Mouse (Mus musculus) neural tube, embryonic 12.5 days (tissue): ENCODE measurements around the gene Cox6a1. TPM values are rescaled to one million over a fixed set of nuclear protein-coding genes. Genes with fewer than 3 reads are reported as not detected.
"Not testable (repeated sequence)": the region's sequence is repeated elsewhere in the genome, so short reads cannot be mapped to it uniquely, and the experiment has no call there.

Experiments
- ATAC-seq: fragments of 200-750 bp; cut with Nextera tagmentation; 2 replicates; pipeline ENCODE4 v1.8.0; 2017; ENCODE audit warnings: low read depth, mild to moderate bottlenecking, moderate TSS enrichment, moderate library complexity; ENCODE audit not compliant: low FRiP score
- H3K27ac ChIP-seq: fragments of 300-500 bp; sonication (generic); 2 replicates; pipeline ENCODE4 v1.5.1; 2016
- H3K27me3 ChIP-seq: fragments of 300-500 bp; sonication (generic); replicated peaks from 2 replicates; pipeline ENCODE4 v1.6.1; 2016; ENCODE audit warnings: mild to moderate bottlenecking
- H3K36me3 ChIP-seq: fragments of 300-500 bp; sonication (generic); 2 replicates; pipeline ENCODE4 v1.6.1; 2016; ENCODE audit warnings: mild to moderate bottlenecking
- H3K4me1 ChIP-seq: fragments of 300-500 bp; sonication (generic); 2 replicates; pipeline ENCODE4 v1.6.1; 2016
- H3K4me2 ChIP-seq: fragments of 300-500 bp; sonication (generic); replicated peaks from 2 replicates; pipeline ENCODE4 v1.6.1; 2016; ENCODE audit warnings: mild to moderate bottlenecking
- H3K4me3 ChIP-seq: fragments of 300-500 bp; sonication (generic); 2 replicates; pipeline ENCODE4 v1.5.1; 2016
- H3K9ac ChIP-seq: fragments of 300-500 bp; sonication (generic); 2 replicates; pipeline ENCODE4 v1.6.1; 2016; ENCODE audit warnings: mild to moderate bottlenecking
- H3K9me3 ChIP-seq: fragments of 300-500 bp; sonication (generic); 2 replicates; pipeline ENCODE4 v1.6.1; 2016; ENCODE audit warnings: mild to moderate bottlenecking
- WGBS: fragments of 180-500 bp; shearing (Covaris S2); methylation state at CpG from one replicate; pipeline ENCODE4 v1.1.7; 2016; 5-methylcytosine and 5-hydroxymethylcytosine counted together
- polyA plus RNA-seq: library from polyadenylated mRNA; unstranded; fragments of >200 nt; fragmentation: Nextera tagmentation; extraction: Ambion mirVana; gene quantifications from 2 replicates; pipeline ENCODE4 v1.2.1, GENCODE M21; 2016

Cox6a1 gene
- polyA plus RNA-seq, 1 experiment from 2014 or later, result 884 TPM

DNA sequence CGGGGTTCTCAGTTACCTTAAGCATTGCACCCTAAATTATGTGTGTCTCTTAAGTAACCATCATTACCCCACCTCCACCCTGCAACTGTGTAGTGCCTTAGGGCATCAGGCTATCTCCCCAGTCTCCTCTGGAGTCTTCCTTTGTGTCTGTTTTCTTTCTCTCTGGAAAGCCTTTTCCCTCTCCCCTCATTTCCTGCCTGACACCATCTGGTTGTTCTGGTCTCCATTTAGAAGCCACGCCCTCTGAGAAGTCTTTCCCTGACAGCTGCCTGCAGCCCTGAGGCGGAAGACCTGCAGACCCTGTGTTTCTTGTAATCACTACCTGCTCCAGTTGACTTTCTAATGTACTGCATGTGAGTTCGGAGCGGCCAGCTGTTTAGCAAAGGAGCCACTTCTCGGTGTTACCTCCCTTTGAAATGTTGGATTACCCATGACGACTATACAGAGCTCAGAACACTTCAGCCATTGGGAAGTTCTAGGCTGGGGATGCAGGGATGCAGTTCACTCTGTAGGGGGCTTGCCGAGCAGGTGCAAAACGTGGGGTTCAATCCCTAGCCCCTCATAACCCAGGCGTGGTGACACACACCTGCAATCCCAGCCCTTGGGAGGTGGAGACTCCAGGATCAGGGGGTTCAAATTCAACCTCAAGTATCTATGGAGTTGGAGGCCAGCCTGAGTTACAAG, 31.0 kb downstream of the Cox6a1 start:
- Histone ChIP-seq H3K27ac (peak overlapping the region; percentile 78), H3K9me3 (no peaks in the 10 kb centered on the region), H3K9ac (0 out of 2 replicates have a peak overlapping the region, but pooled peaks have one; percentile 33), H3K4me2 (peak overlapping the region; percentile 70), H3K27me3 (no peaks in the 10 kb centered on the region), H3K36me3 (no peaks in the 10 kb centered on the region), H3K4me3 (0 out of 2 replicates have a peak overlapping the region, but pooled peaks have one; percentile 1), H3K4me1 (peaks cover 46% of the 10 kb centered on the region)
- whole genome bisulfite sequencing, result 2% methylated on average over 10 of the region's 10 CpGs
- peak; percentile 43 for ATAC-seq

DNA sequence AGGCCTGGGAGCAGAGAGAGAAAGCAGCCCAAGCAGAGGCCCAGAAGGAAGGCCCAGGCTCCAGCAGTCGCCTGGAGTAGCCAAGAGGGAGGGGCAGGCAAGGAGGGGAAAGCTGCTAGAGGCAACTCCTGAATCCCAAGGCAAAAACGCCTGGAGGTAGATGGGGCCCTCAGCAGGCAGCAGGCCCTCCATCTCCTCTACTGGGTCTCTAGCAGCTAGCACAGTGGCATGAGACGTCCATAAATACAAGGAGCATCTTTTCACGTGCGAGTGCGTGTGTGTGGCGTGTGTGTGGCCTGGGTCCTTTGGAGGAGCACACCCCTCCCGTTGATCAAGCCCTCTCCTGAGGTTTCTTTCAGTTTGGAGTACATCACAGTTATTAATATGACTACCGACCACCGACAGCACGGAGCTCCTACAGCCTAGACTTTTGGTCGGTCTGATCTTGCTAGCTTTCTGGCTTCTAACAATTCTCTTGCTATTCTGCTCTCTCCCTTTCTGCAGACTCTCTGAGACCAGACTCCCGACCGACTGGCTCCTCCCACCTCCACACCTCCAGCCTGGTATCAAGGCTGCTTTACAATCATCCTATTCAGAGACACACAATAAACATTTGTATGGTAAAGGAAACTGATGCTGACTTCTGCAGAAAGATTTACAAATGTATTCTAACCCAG, 31.7 kb downstream of the Cox6a1 start:
- Histone ChIP-seq H3K27ac (peak overlapping the region; percentile 78), H3K9me3 (no peaks in the 10 kb centered on the region), H3K36me3 (no peaks in the 10 kb centered on the region), H3K27me3 (no peaks in the 10 kb centered on the region), H3K4me3 (no peak overlapping the region), H3K9ac (peak overlapping the region; percentile 33; the same call in 1 of the 2 replicates), H3K4me2 (peak overlapping the region; percentile 70), H3K4me1 (peaks cover 46% of the 10 kb centered on the region)
- WGBS, result 3% methylated on average over 14 of the region's 14 CpGs
- ATAC-seq, result peak; percentile 45; the same call in 1 of the 2 replicates

DNA sequence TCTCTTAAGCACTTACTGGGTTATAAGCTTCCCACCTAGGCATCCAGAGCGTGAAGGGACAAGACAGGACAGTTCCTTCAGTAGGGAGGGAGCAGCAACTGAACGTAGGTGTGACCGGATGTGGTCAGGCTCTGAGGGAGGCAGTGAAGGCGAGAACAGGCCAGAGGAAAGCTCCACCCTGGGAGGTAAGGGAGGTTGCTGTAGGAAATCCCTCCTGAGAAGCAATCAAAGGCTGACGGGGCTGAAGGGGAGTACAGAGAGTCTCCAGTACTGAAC, 35.2 kb downstream of the Cox6a1 start:
- Histone ChIP-seq H3K4me3 (no peak overlapping the region), H3K36me3 (no peaks in the 10 kb centered on the region), H3K27ac (no peak overlapping the region), H3K9ac (no peak overlapping the region), H3K27me3 (no peaks in the 10 kb centered on the region), H3K9me3 (no peaks in the 10 kb centered on the region), H3K4me2 (no peak overlapping the region), H3K4me1 (peaks cover 34% of the 10 kb centered on the region)
- 42% methylated on average over 5 of the region's 5 CpGs for WGBS
- no peak for ATAC-seq

DNA sequence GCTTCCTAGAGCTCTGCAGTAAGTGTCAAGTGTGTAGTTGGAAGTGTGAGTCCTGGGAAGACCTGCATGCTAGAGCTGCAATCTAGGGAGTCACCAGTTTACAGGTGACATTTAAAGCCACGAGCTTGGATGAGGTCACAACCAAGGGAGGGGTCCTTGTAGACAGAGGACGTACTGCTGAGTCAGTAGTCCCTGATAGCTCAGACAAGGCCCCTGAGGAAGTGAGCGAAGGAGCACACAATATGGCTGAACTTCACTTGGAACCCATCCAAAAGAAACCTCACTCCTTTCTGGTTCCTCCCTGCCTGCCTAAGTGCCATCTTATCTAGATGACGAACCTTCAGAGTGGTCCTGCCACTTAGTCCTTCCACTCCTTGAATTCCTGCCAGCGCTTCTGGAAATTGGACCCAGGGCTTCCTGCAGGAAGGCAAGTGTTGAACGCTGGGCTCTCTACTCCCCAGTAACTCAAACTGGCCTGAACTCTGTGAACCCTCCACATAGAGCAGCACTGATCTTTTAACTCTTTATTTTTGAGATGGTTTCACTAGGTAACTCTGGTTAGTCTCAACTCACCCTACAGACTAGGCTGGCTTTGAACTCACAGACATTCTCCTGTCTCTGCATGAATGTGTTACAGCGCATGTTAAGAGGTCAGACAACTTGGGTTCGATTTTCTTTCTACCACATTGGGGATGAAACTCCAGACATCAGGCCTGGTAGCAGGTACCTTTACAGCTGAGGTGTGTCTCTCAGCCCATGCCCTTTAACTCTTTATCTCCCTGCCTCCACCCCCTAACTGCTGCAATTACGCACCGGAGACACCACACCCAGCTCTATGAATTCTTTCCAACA, 35.7 kb downstream of the Cox6a1 start:
- Histone ChIP-seq H3K27me3 (no peaks in the 10 kb centered on the region), H3K9ac (no peak overlapping the region), H3K4me2 (no peak overlapping the region), H3K9me3 (no peaks in the 10 kb centered on the region), H3K27ac (no peak overlapping the region), H3K4me1 (peaks cover 28% of the 10 kb centered on the region), H3K4me3 (no peak overlapping the region), H3K36me3 (no peaks in the 10 kb centered on the region)
- 78% methylated on average over 10 of the region's 10 CpGs for WGBS
- ATAC-seq, result no peak

DNA sequence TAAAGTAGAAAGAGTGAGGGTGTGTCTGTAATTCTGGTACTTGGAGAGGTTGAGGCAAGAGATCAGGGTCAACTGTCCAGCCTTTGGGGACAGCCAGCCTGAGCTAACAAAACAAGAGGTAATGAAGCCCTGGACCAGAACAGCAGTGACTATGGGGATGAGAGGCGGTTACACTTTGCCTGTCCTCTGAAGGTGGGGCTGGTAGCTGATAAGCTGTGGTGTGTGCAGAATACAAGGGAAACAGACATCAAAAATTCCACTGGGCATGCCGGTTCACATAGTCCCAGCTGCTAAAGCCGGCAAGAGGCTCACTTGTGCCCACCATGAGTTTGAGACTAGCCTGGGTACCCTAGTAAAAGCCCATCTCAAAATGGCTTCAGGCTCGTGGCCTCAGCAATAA, 36.4 kb downstream of the Cox6a1 start:
- WGBS, result 85% methylated on average over 4 of the region's 4 CpGs
- Histone ChIP-seq H3K4me3 (no peak overlapping the region), H3K36me3 (no peaks in the 10 kb centered on the region), H3K4me2 (no peak overlapping the region), H3K9me3 (no peaks in the 10 kb centered on the region), H3K27me3 (no peaks in the 10 kb centered on the region), H3K9ac (no peak overlapping the region), H3K4me1 (peaks cover 21% of the 10 kb centered on the region), H3K27ac (no peak overlapping the region)
- ATAC-seq, result no peak

DNA sequence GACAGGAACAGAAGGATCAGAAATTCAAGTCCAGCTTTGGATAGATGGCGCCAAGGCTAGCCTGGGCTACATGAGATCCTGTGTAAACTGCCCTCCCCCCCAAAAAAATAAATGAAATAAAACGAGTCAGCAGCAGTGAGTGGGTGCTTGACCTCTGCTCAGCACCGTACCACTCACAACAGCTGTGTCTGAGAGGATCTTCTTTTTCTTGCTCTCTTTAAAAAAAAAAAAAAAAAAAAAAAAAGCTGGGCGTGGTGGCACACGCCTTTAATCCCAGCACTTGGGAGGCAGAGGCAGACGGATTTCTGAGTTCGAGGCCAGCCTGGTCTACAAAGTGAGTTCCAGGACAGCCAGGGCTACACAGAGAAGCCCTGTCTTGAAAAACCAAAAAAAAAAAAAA, 46.6 kb downstream of the Cox6a1 start:
- WGBS, result 85% methylated on average over 7 of the region's 7 CpGs
- Histone ChIP-seq H3K36me3 (peaks cover 17% of the 10 kb centered on the region), H3K4me2 (peak overlapping the region; percentile 63; the same call in 1 of the 2 replicates), H3K4me1 (peaks cover 22% of the 10 kb centered on the region)
- H3K9ac ChIP-seq, H3K27ac ChIP-seq, H3K4me3 ChIP-seq, H3K9me3 ChIP-seq, ATAC-seq, H3K27me3 ChIP-seq: not testable (repeated sequence)

DNA sequence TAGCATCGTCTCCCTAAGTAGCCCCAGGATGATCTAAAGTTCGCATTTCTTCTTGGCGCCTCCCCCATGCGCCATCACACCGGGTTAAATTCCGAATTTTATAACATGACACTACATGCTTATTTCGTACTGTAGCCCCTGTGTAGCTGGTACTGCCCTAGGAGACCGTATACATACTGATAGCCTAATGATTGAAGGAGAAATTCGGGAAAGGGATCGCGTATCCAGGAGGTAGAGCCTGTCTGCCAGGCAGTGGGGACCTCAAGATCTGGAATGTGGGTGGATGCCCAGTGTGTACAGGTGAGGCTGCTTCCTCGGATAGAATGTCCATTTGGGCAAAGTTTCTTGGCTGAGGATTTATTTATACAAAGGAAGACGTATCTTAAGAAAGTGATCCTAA, 47.2 kb downstream of the Cox6a1 start:
- H3K27ac ChIP-seq, result no peak overlapping the region
- peak overlapping the region; percentile 94 for H3K4me3 ChIP-seq
- ATAC-seq, result 0 out of 2 replicates have a peak, but pooled peaks have one; percentile 1
- peaks cover 22% of the 10 kb centered on the region for H3K4me1 ChIP-seq
- H3K9me3 ChIP-seq, result no peaks in the 10 kb centered on the region
- peak overlapping the region; percentile 63 for H3K4me2 ChIP-seq
- 26% methylated on average over 13 of the region's 13 CpGs for WGBS
- peak overlapping the region; percentile 44 for H3K9ac ChIP-seq
- H3K27me3 ChIP-seq, result no peaks in the 10 kb centered on the region
- H3K36me3 ChIP-seq, result peaks cover 22% of the 10 kb centered on the region

DNA sequence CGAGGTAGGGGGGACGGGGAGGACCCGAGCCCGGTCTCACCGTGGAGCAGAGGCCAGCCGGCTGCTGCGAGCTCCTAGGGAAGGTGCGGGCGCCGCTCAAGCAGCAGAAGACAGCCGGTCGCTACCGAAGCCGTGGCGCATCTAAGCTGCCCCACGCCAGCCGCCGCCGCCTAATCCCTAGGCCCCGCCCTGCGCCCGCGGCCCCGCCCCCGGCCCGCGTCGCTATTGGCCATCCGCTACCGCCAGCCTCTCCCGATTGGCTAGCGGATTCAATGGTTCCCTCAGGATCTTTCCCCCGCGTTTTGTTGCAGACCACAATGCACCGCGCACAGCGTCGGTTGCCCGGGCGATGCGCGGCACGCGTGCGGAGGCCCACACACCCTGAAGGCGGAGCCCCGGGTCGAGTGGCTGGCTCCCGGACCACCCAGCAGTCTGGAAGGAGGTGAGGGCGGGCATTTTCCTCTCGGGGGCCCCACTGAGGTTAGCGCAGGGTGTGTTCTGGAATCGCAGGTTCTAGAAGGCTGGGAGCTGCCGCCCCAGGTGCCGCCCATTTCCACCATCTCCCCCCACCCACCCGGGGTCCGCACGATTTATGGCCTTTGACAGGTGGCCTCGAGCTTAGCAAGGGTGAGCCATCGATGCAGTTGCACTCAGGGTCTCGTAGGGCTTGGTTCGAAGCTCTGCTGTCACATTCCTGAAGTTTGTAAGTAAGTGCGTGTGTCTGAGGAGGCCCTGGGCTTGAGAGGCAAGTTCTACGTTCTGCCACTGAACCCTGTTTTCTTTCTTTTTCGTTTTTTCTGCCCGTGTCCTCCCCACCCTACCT, 47.8 kb downstream of the Cox6a1 start, which contains the start of gene Dynll1:
TSS of gene Dynll1 (minus strand) at position 208 of the 823 bp plus-strand sequence.
- Histone ChIP-seq H3K27ac (peak within 1 kb of the TSS; percentile 86), H3K4me3 (peak within 1 kb of the TSS; percentile 94), H3K4me2 (peak within 1 kb of the TSS; percentile 63), H3K27me3 (no peaks in the 10 kb centered on the region), H3K4me1 (peaks cover 22% of the 10 kb centered on the region), H3K9me3 (no peaks in the 10 kb centered on the region), H3K9ac (peak within 1 kb of the TSS; percentile 89), H3K36me3 (peaks cover 29% of the 10 kb centered on the region)
- WGBS, result under 1% methylated on average over 66 of the region's 66 CpGs
- ATAC-seq, result peak; percentile 97

DNA sequence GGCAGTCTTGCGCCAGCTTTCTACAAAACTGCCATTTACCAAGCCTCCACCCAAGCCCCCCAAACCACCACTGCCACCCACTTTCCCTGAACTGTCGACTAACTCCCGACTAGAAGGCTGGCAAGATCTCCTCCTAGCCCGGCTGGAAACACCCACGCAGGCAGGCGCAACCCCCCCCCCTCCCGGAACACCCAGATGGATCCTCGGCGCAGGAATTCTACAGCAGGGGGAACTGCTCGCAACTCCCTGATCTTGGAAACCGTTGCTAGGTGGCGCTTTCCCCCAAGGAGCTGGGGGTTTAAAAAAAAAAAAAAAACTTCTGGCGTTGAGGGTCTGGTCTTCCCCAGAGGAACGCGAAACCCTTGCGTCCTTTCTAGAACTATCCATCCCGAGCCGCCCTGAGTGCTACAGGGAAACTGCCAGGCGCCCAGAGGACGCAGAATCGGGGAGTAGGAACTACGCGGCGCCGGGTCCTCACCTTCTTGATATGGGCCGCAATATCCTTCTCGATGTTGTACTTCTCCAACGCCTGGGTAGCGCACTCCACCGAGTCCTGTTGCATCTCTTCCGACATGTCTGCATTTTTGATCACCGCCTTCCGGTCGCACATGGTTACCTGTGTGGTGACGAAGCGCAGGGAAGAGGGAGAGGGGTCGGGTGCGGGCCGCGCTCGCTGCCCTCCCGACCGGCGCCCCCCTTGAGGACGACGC, 48.6 kb downstream of the Cox6a1 start:
- ATAC-seq, result peak; percentile 18

DNA sequence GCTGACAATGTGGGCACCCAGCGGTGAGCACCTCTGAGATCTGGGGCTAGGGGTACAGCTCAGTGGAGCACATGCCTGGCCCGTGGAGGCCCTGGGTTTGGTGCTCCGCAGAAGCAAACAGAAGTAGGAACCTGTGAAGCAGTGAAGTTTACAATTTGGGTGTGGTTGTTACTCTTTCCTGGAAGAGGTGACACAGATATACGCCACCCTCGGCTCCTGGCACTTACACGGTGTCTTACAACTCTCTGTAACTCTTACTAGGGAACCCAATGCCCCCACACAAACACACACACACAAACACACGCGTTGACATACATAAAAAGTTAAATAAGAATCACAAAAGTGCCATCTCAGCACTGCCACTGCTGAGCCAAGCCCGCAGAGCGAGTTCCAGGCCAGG, 52.4 kb downstream of the Cox6a1 start:
- WGBS, result 86% methylated on average over 10 of the region's 10 CpGs
- Histone ChIP-seq H3K27ac (no peak overlapping the region), H3K36me3 (peaks cover 62% of the 10 kb centered on the region)

More for the DNA sequence above, 48.6 kb downstream of the Cox6a1 start:
- H3K27me3 ChIP-seq, result no peaks in the 10 kb centered on the region
- peak overlapping the region; percentile 63 for H3K4me2 ChIP-seq
- H3K9ac ChIP-seq, result peak overlapping the region; percentile 89
- peak overlapping the region; percentile 86 for H3K27ac ChIP-seq
- under 1% methylated on average over 46 of the region's 46 CpGs for WGBS
- peaks cover 22% of the 10 kb centered on the region for H3K4me1 ChIP-seq
- peaks cover 37% of the 10 kb centered on the region for H3K36me3 ChIP-seq
- no peaks in the 10 kb centered on the region for H3K9me3 ChIP-seq
- peak overlapping the region; percentile 94 for H3K4me3 ChIP-seq

More for the DNA sequence above, 52.4 kb downstream of the Cox6a1 start:
- H3K4me1 ChIP-seq, result peaks cover 18% of the 10 kb centered on the region
- no peaks in the 10 kb centered on the region for H3K27me3 ChIP-seq
- H3K9me3 ChIP-seq, result no peaks in the 10 kb centered on the region
- no peak overlapping the region for H3K4me3 ChIP-seq
- no peak overlapping the region for H3K9ac ChIP-seq
- no peak overlapping the region for H3K4me2 ChIP-seq
- ATAC-seq, result no peak
